Mouse (Mus musculus) ovary, postnatal 14 days (tissue): ENCODE data around the gene Igsf11.

ENCODE experiments used
- DNase-seq: peaks from one replicate; pipeline ENCODE4 v3.0.0; 2022; ENCODE audit warnings: low spot score

Igsf11 gene

DNA sequence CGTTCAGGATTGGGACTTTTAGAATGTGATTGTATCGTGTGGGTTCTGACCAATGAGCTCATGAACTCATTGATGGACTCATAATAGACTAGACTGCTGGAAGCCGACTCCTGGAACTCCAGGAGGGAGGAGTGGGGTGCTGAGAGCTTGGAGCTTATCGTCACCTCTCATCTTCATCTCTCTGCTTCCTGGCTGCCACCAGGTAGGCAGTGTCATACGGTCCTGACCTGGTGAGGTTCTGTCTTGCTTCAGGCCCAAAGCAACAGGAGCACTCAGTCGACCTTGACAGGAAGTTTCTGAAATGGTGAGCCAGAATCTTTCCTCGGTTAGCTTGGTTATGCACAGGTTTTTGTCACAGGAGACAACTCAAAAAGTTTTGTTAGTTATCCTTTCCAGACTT, at the start of gene Igsf11:
Gene Igsf11 (plus strand): TSS at position 301 of the 400 bp plus-strand sequence.
- no peak for DNase-seq

DNA sequence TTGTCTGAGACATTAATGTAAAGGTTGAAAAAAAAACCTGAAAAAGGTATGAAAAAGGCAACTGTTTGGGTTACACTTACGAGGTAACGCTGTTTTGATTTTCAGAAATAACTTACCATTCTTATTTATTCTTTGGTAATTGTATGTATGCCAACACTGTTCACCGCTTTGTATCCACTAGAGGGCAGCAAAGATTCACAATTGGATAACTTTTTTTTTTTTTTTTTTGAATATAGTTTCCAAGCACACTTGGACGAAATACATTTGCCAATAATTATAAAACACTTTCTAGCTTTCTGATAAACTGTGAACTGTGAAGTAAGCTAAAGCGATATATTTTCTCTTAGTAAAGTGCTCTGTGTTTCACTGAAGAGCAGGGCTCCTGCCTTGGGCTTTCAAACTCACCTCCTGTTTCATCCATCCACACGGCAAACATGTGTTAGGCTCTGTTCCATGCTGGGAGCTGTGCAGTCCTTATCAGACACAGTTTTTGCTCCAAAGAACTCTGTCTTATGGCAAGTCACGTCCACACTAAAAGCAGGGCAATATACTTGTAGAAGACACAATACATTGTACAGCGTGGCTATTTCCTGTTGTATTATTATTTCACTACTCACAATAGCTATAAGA, 34.2 kb upstream of the Igsf11 start:
- DNase-seq: peak; percentile 7

DNA sequence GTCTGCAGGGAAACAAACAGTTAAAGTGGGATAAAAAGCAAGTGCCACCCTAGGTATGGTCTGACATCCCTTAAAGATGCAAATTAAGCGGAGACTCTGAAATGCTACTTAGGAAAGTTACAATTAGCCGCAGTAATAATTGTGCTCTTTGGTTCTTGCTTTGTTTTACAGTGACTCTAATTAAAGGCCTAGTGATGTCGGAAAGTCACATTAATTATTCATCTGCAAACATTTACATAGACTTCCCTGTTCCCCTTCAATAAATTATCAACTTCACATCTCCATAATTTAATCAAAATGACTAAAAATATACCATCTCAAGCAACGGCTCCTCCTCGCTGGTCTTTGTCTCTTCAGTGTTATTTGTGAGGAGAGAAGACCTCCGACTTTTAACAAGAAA, 31.9 kb upstream of the Igsf11 start:
- DNase-seq: no peak

DNA sequence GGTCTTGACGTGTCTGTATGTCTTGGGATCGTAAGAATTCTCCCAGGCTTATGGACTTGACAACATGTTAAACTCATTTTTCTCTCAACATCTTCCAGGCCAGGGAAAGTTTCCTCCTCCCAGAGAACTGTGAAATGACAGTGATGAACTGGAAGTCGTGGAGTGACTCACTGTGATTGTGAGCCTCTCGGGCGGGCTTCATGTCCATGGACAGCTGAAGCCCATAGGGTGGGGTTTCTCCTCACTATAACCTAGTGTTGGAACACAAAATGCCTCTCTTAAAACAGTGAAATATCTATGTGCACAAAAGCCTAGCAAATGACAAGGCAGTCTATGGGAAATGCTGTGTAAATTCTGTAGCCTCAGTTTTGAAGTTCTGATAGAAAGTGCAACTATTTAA, 28.1 kb upstream of the Igsf11 start:
- no peak for DNase-seq

DNA sequence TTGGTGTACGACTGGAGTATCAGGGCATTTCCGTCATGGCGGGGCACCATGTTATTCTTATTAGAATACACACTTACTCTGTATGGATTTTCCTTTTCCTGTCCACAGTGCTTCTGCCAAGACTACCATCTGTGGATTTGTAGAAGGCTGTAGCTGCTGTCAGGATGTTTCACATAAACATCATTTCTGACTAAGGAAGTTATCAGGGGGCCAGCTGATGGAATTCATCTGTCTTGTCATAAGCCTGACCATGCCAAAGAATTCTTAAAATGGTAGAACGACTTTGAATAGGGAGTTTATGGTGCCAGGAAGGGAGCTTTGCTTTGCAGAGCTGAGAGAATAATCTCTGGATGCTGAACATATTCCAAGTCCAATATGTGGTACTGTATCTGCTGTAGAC, 19.2 kb upstream of the Igsf11 start:
- DNase-seq: no peak

DNA sequence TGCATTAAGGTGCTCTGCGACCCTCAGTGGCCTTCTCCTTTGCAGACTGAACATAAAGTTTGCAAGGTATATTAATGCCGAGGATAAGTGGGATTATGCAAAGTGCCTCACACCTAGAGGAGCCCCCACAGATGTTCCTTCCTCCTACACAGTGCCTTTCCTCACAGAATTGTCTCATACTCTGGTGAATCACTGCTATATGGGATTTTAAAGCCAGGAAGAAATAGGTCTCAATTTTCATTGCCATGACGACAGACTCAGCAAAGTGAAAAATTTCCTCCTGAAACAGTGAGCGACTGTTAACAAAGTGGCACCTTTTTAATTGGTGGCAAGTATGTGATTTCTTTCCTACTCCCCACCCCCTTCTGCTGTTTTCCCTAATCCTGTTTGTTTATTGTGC, 18.0 kb upstream of the Igsf11 start:
- no peak for DNase-seq

DNA sequence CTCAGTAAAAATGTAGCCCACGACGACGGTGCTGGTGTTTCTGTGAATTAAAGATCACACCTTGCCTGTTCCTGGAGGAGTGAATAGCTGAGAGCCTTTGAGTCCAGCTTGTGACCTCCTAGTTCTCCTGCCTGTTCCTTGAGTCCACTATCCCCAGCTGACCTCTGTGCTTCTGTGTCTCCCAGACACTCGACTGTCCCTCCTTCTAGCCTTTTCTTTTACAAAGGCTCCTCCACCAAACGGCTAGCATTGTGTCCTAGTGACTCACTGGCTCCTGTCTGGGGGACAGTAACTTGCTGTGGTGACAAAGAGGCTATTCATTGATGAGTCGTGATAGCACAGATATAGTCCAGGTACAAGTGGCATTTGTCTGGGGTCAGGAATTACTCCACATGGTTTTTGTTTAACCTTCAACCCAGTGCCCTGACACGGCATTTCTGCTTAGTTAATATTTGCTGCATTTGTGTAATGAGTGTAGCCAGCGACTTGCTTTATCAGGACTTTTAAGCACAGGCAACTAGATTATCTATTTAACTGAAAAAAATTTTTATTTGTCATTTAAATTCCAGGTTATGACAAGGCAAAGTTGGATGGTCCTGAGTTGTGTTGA, 6.5 kb downstream of the Igsf11 start:
- no peak for DNase-seq

DNA sequence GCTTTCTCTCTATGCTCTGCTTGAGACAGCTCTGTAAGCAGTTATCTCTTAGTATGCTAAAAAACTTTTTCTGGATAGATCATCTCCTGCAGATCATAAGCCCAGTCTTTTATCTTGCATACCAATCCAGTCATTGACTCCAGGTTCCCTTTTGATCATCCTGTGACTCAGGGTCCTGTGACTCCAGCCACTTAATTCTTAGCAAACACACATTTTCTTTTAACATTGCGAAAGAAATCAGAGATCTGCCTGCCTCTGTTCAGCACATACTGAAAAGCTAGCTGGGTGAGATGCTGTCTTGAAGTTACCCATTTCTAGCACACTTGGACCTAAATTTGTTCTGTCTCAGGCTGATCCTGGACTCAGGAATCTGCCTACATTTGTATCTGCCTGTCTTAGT, 7.6 kb downstream of the Igsf11 start:
- no peak for DNase-seq

DNA sequence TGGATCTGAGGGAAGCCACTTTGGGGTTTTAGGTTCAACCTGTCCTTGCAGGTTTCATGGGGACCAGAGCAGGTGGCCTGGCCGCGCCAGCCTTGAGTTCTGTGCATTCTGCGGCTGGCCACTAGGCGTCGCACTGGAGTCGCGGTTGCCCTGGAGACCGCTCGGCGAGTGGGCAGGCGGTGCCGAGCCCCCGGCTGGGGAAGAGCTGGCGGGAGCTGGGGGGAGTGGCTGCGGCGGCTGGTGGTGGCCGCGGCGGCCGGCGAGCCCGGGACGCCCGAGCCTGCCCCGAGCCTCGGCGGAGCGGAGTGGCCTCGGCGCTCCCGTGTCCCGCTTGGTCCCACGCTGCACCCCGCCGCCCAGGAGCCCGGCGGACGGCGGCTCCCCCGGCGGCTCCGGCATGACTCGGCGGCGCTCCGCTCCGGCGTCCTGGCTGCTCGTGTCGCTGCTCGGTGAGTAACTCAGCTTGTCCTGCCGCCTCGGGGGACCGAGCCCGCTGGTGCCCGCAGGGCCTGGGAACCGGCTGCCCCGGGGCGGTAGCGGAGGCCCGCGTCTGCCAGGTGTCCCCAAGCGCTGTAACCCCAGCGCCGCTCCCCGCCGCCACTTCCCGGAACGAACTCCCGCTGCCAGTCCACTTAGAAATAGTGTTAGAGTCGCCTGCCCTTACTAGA, 9.8 kb downstream of the Igsf11 start:
- DNase-seq: peak; percentile 95

DNA sequence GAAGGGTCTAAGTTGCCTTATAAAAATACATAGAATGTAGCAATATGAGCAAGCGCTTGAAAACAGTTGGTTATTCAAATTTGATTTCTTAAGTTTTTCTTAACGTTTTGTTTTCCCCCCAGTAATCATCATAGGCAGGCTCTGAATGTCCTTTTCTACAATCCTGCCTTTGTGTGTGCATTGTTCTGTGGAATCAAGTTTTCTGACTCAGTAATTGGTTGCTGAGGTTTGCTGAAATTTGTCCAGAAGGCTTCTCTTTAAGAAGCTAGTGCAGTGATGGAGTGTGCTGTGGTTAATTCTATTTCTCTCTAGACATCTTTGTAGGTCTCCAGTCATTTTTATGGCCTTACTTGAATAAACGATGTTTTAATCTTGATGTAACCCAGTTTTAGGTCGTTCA, 10.5 kb downstream of the Igsf11 start:
- DNase-seq: no peak

DNA sequence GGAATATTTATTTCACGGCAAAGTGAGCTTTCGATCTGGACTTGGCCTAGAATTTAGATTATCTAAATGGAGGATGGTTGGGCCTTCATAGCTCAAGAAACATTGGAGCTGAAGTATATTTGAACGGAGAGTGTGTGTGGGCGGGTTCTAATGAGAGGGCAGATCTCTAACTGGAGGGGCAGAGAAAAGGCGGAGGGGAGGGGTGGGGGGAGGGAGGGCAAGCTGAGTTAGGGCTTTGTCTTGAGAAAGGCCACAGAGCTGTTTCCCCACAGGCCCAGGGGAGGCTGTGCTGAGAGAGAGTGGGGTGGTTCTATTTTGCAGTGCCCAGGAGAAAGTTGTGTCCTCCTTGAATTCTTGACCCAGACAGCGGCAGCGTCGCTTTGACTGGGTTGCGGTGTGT, 11.7 kb downstream of the Igsf11 start:
- DNase-seq: no peak

DNA sequence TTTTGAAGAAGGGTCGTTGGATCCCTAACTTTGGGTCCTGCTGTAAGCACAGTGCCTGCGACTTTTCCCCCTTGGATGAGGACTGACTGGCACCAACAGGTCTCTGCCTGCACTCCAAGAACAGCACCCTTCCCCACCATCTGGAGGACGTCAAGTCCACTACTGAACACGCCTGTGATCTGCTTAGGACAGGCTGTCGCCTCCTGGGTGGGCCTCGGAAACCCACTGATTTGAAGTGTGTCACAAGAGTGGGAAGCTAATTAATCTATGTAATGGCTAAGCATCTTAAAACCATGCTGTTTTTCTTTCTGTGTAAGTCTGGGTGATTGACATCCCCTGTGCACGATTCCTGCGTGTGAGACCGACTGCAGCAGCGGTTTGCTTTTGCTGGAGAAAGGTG, 13.4 kb downstream of the Igsf11 start:
- DNase-seq: no peak

DNA sequence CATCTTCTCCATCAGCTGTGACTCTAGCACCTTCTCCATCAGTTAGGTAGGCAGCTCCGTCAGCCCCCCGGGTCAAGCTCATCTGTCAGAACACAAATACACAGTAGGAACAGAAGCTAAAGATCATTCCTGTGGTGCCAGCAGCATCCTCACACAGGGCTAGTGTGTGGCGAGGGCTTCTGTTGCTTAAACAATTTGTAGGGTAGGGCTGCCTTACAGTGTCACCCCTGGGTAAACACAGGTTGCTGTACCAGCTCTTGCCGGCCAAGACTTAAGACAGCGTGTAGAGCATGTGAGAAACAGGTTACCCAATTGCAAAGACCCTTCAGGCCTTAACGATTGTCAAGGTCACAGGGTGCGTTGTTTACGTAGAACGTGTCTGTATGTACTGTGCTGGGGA, 15.8 kb downstream of the Igsf11 start:
- no peak for DNase-seq

DNA sequence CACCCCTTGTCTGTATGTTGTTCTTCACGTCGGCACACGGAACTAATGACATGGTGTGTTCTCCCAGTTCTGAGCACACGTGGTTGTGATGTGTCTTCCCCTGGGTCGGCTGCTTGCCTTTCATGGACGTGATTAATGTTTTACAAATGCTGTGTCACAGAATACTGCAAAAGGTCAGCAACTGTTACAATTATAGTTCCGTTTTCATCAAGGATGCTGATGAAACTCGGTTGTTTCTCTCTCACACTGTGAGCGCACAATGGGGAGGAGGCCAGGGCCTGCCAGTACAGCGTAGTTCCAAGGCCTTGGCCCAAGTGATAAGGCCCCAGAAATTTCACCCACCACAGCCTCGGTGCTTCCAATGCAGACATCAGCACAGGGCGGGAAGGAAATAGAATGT, 17.0 kb downstream of the Igsf11 start:
- DNase-seq: no peak

DNA sequence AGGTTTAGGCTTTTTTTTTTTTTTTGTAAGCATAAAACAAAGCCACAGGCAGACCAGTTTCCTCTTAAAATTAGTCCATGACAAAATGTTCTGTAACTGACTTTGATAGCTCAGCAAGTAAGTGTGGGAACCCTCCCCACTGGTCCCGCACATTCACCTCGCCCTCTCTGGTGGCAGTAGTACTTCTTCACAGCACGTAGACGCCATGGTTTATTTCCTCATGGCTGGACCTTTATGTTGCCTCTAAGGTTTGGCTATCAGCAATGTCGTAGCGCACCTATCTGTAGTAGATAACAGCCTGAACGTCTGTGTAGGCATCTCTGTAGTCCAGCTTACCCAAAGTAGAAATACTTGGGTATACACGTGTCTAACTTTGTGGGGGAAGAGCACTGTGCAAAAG, 17.6 kb downstream of the Igsf11 start:
- DNase-seq: no peak

DNA sequence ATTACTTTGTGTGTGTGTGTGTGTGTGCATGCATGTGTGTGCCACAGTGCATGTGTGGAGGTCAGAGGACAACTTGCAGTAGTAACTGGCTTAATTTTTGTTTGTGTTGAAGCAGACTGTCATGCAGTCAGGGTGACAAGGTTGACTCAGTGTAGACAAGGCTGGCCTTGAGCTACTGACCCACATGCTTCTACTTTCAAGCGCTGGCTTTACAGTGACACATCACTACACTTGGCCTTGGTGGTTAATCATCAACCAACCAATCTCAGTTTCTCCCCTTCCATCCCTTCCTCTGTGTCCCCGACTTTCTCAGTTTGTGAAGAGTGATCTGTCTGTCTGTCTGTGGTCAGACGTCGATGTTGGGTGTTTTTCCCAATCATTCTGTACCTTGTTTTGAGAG, 23.0 kb downstream of the Igsf11 start:
- DNase-seq: no peak

DNA sequence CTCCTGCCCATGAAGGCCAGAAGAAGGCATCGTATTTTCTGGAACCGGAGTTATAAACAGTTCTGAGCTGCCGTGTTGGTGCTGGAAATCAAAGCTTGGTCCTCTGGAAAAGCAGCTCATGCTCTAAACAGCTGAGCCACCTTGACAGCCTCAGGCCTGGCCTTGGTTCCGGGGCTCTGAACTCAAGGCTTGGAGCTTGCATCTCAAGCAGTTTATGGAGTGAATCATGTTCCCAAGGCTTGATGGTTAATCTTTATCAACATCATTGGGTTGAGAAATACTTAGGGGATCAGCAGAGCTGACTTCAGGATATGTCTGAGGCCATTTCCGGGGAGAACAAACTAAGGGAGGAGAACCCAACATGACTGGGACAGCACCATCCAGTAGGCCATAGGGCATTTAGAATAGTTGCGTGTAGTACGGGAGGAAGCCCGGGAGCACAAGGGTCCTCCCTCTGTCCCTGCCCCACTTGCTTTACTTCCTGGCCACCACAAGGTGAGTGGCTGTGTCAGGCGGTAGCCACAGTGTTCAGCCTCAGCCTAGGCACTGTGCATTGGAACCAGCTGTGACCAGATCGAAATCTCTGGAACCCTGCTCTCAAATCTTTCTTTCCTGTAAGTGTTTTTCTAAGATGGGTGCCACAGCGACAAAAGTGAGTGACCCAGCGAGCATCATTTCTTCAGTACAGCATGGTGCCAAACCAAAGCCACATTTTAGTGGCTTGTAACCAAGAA, 23.7 kb downstream of the Igsf11 start:
- no peak for DNase-seq

DNA sequence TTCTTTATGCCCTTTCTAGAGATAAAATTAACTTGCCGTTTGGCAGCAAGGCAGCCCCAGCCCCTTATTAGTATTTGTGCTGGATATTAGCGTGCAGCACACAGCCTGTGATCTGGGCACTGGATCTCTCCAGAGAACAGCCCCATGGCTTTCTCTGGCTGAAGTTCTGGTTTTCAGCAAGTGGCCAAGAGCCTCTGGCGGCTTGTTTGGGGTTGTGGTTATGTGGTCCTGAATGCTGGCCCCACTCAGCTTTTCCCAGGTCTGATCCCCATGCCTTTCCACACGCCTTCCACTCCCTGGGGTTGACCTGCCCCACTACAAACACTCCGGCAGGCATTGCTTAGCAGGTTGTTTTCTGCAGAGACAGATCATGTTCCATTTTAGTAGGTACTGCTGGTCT, 24.4 kb downstream of the Igsf11 start:
- DNase-seq: no peak

DNA sequence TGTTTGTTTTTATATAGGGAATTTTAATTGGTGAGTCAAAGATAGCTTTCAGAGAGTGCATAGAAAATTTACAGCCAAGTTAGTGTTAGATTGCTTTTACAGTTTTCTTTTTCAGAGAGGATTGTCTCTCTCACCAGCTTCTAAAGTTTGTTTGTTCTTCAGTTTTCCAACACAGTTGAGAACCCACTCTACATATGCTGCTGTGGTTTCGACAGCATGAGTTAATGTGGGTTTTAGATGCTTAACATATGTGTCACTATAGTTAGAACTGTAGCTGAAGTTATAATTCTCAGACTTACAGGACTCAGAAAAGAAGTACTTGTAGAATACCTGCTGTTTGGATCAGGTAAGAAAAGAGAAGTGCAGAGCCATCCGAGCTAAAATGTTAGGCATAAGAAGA, 25.6 kb downstream of the Igsf11 start:
- no peak for DNase-seq

DNA sequence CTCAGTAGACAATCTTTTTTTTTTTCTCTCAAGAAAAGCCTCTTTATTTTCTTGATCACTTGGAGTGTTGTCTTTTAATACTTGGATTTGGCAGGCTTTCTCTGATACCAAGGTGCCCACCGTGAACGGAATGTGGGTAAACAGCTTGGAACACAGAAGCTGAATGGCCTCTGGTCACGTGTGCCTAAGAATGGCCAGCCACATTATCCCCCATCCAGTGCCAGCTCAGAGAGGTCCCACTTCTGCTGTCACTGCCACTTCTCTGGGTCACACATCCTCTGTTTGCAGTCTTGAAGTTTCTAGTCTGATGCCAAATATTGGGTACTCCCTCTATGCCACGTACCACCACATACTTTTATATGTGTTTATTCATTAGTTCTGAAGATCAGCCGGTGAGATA, 28.0 kb downstream of the Igsf11 start:
- no peak for DNase-seq

DNA sequence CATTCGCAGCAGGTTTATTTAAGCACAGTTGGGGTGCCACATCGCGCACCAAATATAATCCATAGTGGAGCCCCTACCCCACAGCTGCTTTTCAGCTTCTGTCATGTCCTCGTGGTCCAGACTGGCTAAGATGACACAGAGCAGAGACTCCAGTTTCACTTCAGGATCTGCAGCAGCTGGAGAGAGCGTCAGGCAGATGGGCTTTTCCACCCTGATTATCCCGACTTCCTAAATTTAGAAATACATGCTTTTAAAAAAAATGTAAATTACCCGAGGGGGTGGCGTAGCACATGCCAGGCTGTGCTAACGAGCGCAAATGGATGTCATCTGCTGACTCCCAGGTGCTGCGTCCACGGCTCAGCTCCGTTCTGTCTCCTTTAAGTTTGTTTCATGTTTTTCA, 32.5 kb downstream of the Igsf11 start:
- no peak for DNase-seq

DNA sequence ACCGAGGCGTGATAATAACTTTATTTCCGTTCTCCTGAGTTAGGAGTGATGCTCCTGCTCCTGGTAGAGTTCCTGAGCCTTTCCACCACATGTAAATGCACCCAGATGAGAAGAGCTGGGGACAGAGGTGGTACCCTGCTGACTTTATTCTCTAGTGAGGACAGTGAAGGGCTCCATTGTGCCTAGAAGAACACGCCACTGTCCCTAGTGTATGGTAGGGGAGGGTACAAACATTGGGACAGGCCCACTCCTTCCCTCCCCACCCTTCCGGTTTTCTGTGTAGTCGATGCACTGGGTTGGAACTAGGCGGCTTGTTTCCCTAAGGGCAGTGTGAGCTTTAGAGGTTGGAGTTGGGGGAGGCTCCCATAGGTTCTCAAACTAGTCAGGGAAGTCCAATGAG, 36.3 kb downstream of the Igsf11 start:
- no peak for DNase-seq

DNA sequence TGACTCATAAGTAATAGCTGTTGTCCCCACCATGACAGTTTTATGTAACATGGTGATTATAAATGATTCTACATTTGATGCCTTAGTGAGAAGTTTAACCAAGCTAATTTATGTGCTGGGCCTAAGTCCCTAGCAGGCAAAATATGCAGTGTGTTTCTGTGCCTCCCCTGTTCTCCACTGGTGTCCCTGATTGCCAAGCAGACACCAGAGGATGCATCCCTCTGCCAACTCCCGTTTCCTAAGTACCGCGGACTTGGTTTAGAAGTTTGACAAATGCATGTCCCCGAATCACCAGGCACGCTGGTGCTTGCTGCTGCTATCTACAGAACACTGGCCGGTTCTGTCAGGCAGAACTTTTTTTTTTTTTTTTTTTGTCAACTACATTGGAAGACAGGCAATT, 39.0 kb downstream of the Igsf11 start:
- no peak for DNase-seq
